Mouse (Mus musculus) C2C12 (cell line): ENCODE measurements at regions not wholly inside any gene's neighbourhood (a gene's known extent, or its start where the extent isn't known, plus 50 kb on each side); places are given as distances from the start of the nearest gene placed in this dataset.

Experiments used
- H3K27me3 ChIP-seq: one replicate; pipeline ENCODE4 v1.6.1; 2011; ENCODE audit not compliant: control insufficient read depth, insufficient read depth, insufficient read length
- H3K36me3 ChIP-seq: one replicate; pipeline ENCODE4 v1.6.1; 2011; ENCODE audit not compliant: control insufficient read depth, insufficient read depth
- H3K4me3 ChIP-seq: one replicate; pipeline ENCODE4 v1.5.1; 2011; ENCODE audit warnings: mild to moderate bottlenecking, control low read depth; ENCODE audit not compliant: poor library complexity, insufficient read depth, severe bottlenecking
- H3K79me2 ChIP-seq: one replicate; pipeline ENCODE4 v1.6.1; 2011; ENCODE audit not compliant: control insufficient read depth, insufficient read depth
- H3K79me3 ChIP-seq: one replicate; pipeline ENCODE4 v1.6.1; 2011; ENCODE audit warnings: low read depth, control low read depth
- H3ac ChIP-seq: one replicate; pipeline ENCODE3; 2011; ENCODE audit warnings: low read depth; ENCODE audit not compliant: control insufficient read depth, insufficient read length
- CEBPB ChIP-seq: IDR thresholded peaks from one replicate; pipeline ENCODE4 v1.6.1; 2011; ENCODE audit warnings: low read depth, mild to moderate bottlenecking, control low read depth, moderate library complexity
- CTCF ChIP-seq: IDR thresholded peaks from one replicate; pipeline ENCODE4 v1.5.1; 2011; ENCODE audit not compliant: control insufficient read depth, insufficient read depth, insufficient read length
- FOSL1 ChIP-seq: IDR thresholded peaks from one replicate; pipeline ENCODE4 v1.8.0; 2011; ENCODE audit warnings: mild to moderate bottlenecking, low read length; ENCODE audit not compliant: poor library complexity, insufficient read depth, severe bottlenecking
- MAX ChIP-seq: IDR thresholded peaks from one replicate; pipeline ENCODE4 v1.6.1; 2011; ENCODE audit warnings: mild to moderate bottlenecking, control low read depth
- MYOD1 ChIP-seq: IDR thresholded peaks from one replicate; pipeline ENCODE4 v1.6.1; 2011; ENCODE audit warnings: low read depth; ENCODE audit not compliant: control insufficient read depth, insufficient read length
- MYOG ChIP-seq: IDR thresholded peaks from one replicate; pipeline ENCODE4 v1.6.1; 2011; ENCODE audit not compliant: control insufficient read depth, insufficient read length; ENCODE audit errors: extremely low read depth
- USF1 ChIP-seq: IDR thresholded peaks from one replicate; pipeline ENCODE4 v1.6.1; 2011; ENCODE audit warnings: low read depth, mild to moderate bottlenecking, control low read depth, moderate library complexity

GRCm38 (mm10) chr13:101915948-101916594 is 148.1 kb upstream of the Pik3r1 start:
- Histone ChIP-seq H3K79me2 (no peaks in the 10 kb centered on the region), H3K36me3 (no peaks in the 10 kb centered on the region), H3K79me3 (no peaks in the 10 kb centered on the region), H3K27me3 (no peaks in the 10 kb centered on the region), H3ac (no peak overlapping the region), H3K4me3 (no peak overlapping the region)
- TF ChIP-seq CTCF (no peak), FOSL1 (no peak)

GRCm38 (mm10) chr13:101916876-101917275 is 148.9 kb upstream of the Pik3r1 start:
- H3K4me3 ChIP-seq, result no peak overlapping the region
- TF ChIP-seq USF1 (no peak), MYOG (no peak), MYOD1 (no peak), CEBPB (no peak), MAX (no peak), CTCF (no peak), FOSL1 (no peak)
- no peaks in the 10 kb centered on the region for H3K27me3 ChIP-seq
- H3K36me3 ChIP-seq, result no peaks in the 10 kb centered on the region
- no peaks in the 10 kb centered on the region for H3K79me2 ChIP-seq
- no peaks in the 10 kb centered on the region for H3K79me3 ChIP-seq
- H3ac ChIP-seq, result no peak overlapping the region

- TF ChIP-seq USF1 (no peak), MYOD1 (no peak), CEBPB (no peak), MYOG (no peak), FOSL1 (no peak), CTCF (no peak), MAX (no peak)
Measured at GRCm38 (mm10) chr13:101918185-101918584, 150.2 kb upstream of the Pik3r1 start.

GRCm38 (mm10) chr13:101919266-101919665 is 151.2 kb upstream of the Pik3r1 start:
- Histone ChIP-seq H3K27me3 (no peaks in the 10 kb centered on the region), H3K79me2 (no peaks in the 10 kb centered on the region), H3K4me3 (no peak overlapping the region), H3ac (no peak overlapping the region), H3K79me3 (no peaks in the 10 kb centered on the region), H3K36me3 (no peaks in the 10 kb centered on the region)
- TF ChIP-seq USF1 (no peak), MYOG (no peak), MYOD1 (no peak), MAX (no peak), CTCF (no peak), FOSL1 (no peak), CEBPB (no peak)

More at GRCm38 (mm10) chr13:101918185-101918584, 150.2 kb upstream of the Pik3r1 start:
- Histone ChIP-seq H3K79me3 (no peaks in the 10 kb centered on the region), H3K27me3 (no peaks in the 10 kb centered on the region), H3K36me3 (no peaks in the 10 kb centered on the region), H3K79me2 (no peaks in the 10 kb centered on the region), H3K4me3 (no peak overlapping the region), H3ac (no peak overlapping the region)

GRCm38 (mm10) chr13:101920384-101920783 is 152.4 kb upstream of the Pik3r1 start:
- no peak overlapping the region for H3K4me3 ChIP-seq
- H3ac ChIP-seq, result no peak overlapping the region
- no peak for TF ChIP-seq USF1
- no peak for TF ChIP-seq MYOD1
- no peak for TF ChIP-seq CEBPB
- no peak for TF ChIP-seq CTCF
- TF ChIP-seq MAX, result no peak
- H3K79me3 ChIP-seq, result no peaks in the 10 kb centered on the region
- H3K36me3 ChIP-seq, result no peaks in the 10 kb centered on the region
- no peaks in the 10 kb centered on the region for H3K27me3 ChIP-seq
- no peaks in the 10 kb centered on the region for H3K79me2 ChIP-seq

- Histone ChIP-seq H3K27me3 (no peaks in the 10 kb centered on the region), H3ac (no peak overlapping the region), H3K4me3 (no peak overlapping the region), H3K36me3 (no peaks in the 10 kb centered on the region), H3K79me3 (no peaks in the 10 kb centered on the region), H3K79me2 (no peaks in the 10 kb centered on the region)
- no peak for TF ChIP-seq FOSL1
- TF ChIP-seq MAX, result no peak
- no peak for TF ChIP-seq CTCF
- TF ChIP-seq MYOG, result no peak
- TF ChIP-seq CEBPB, result no peak
- TF ChIP-seq MYOD1, result no peak
- no peak for TF ChIP-seq USF1
Measured at GRCm38 (mm10) chr13:101924637-101925036, 156.6 kb upstream of the Pik3r1 start.
